Comparison of ENCODE assay signal across 11 mouse cellular contexts in genomic region chr6:92905922-92906321, GRCm38 (mm10). TPM values are rescaled to one million over a fixed set of nuclear protein-coding genes. Genes with fewer than 3 reads are reported as not detected.
DNase-seq lines count a peak whose midpoint lies in the region; ATAC-seq and TF ChIP-seq lines count a peak whose summit lies in the region.
"Had no signal": no experiment of that assay in that cellular context is flagged by ENCODE, and none has a peak within 500 bp of the region (broad histone marks: within the 10 kb centered on the region; RNA-seq: fewer than 3 reads in every experiment).

No protein-coding gene starts in this region.

- H3K36me3 ChIP-seq in intestine, postnatal 0 days (ENCODE audit: control insufficient read depth, insufficient read depth) = 0 out of 2 replicates have a peak, but pooled peaks cover 5% of the 10 kb centered on the region
- 0 out of 2 replicates have a peak, but pooled peaks cover 4% of the 10 kb centered on the region for H3K36me3 ChIP-seq in intestine, embryonic 16.5 days (ENCODE audit: control insufficient read depth, insufficient read depth, low read length)
- H3K36me3 ChIP-seq: neural tube, embryonic 12.5 days had no signal

- H3K27me3 ChIP-seq in intestine, postnatal 0 days (replicated peaks; ENCODE audit: control insufficient read depth, insufficient read depth, low read length) = no peaks in the 10 kb centered on the region
- no peaks in the 10 kb centered on the region for H3K27me3 ChIP-seq in intestine, embryonic 16.5 days (replicated peaks; ENCODE audit: control insufficient read depth, insufficient read depth, low read length)
- H3K27me3 ChIP-seq: limb, embryonic 12.5 days; neural tube, embryonic 12.5 days had no signal

- H3K27ac ChIP-seq in intestine, postnatal 0 days (ENCODE audit: low read depth, low read length) = no peak overlapping the region
- no peak overlapping the region for H3K27ac ChIP-seq in intestine, embryonic 16.5 days (ENCODE audit: low read length)
- H3K27ac ChIP-seq: limb, embryonic 12.5 days; neural tube, embryonic 12.5 days had no signal

- H3K4me3 ChIP-seq in intestine, postnatal 0 days (ENCODE audit: low read depth, low read length) = no peak overlapping the region
- H3K4me3 ChIP-seq in intestine, embryonic 16.5 days (ENCODE audit: low read length) = no peak overlapping the region
- H3K4me3 ChIP-seq: limb, embryonic 12.5 days; neural tube, embryonic 12.5 days had no signal

- no peak overlapping the region for H3K4me2 ChIP-seq in intestine, postnatal 0 days (replicated peaks; ENCODE audit: low read depth)
- no peak overlapping the region for H3K4me2 ChIP-seq in intestine, embryonic 16.5 days (ENCODE audit: low read depth, low read length)
- H3K4me2 ChIP-seq: limb, embryonic 12.5 days; neural tube, embryonic 12.5 days had no signal

- no peak for ATAC-seq in intestine, postnatal 0 days
- no peak for ATAC-seq in intestine, embryonic 16.5 days
- no peak for ATAC-seq in erythroblast, adult 5-6 weeks (replicated peaks; ENCODE audit: low FRiP score, poor library complexity, severe bottlenecking)
- ATAC-seq in megakaryocyte progenitor cell, adult 5-6 weeks (replicated peaks; ENCODE audit: poor library complexity) = no peak

- no peaks in the 10 kb centered on the region for H3K4me1 ChIP-seq in intestine, postnatal 0 days (replicated peaks; ENCODE audit: control insufficient read depth, insufficient read depth, low read length)
- no peaks in the 10 kb centered on the region for H3K4me1 ChIP-seq in intestine, embryonic 16.5 days (ENCODE audit: control insufficient read depth, insufficient read depth, low read length)
- H3K4me1 ChIP-seq: limb, embryonic 12.5 days; neural tube, embryonic 12.5 days had no signal

- H3K9ac ChIP-seq in intestine, postnatal 0 days (ENCODE audit: low read depth, low read length) = no peak overlapping the region
- H3K9ac ChIP-seq in intestine, embryonic 16.5 days (ENCODE audit: low read depth, low read length) = no peak overlapping the region
- H3K9ac ChIP-seq: limb, embryonic 12.5 days; neural tube, embryonic 12.5 days had no signal

- peak; percentile 51 for DNase-seq in gastrocnemius, adult 18-20 months (ENCODE audit: low spot score)
- peak; percentile 34 to 59 for DNase-seq in heart, postnatal 14 days
- DNase-seq in lung, postnatal 10 days = peak; percentile 47
- no peak for DNase-seq in left cerebral cortex, adult 18-20 months (ENCODE audit: low spot score in 2 of 2)

- intact Hi-C loops in heart, postnatal 14 days (cut with DNase I) = no loop called here

- 38% methylated on average over 5 of the region's 5 CpGs for WGBS in intestine, postnatal 0 days
- WGBS in intestine, embryonic 16.5 days = 39% methylated on average over 5 of the region's 5 CpGs

- peak; percentile 32 for TF ChIP-seq CTCF in intestine, postnatal 0 days (IDR thresholded peaks at IDR 0.05; ENCODE audit: low read depth)

- H3K9me3 ChIP-seq in intestine, postnatal 0 days (ENCODE audit: control insufficient read depth) = no peaks in the 10 kb centered on the region
- H3K9me3 ChIP-seq in intestine, embryonic 16.5 days (ENCODE audit: control insufficient read depth, low read length) = no peaks in the 10 kb centered on the region
- H3K9me3 ChIP-seq: limb, embryonic 12.5 days; neural tube, embryonic 12.5 days had no signal

RNA-seq across cellular contexts. Expression of gene Gm15737, which starts 36.8 kb away (rescaled TPM):
- polyA plus RNA-seq in intestine, postnatal 0 days (2015; fragmentation: Nextera tagmentation; extraction: Ambion mirVana) = 0.05 TPM in 1 of 2 replicates, not detected in the other
- 0.06 TPM in 1 of 2 replicates, not detected in the other for polyA plus RNA-seq in intestine, embryonic 16.5 days (2015; fragmentation: Nextera tagmentation; extraction: Ambion mirVana)
- under 1 TPM; 0.26 to 0.48 TPM for total RNA-seq in gastrocnemius, adult 18-20 months (2021)
- under 1 TPM; 0.36 to 0.37 TPM for total RNA-seq in heart, postnatal 14 days (2021)
- total RNA-seq in left cerebral cortex, adult 18-20 months (2021) = not detected
- not detected in 2 replicates for total RNA-seq in erythroblast, adult 5-6 weeks (2015; ENCODE audit: low replicate concordance)
- total RNA-seq in erythroblast, adult 5-6 weeks (2017; ENCODE audit: low replicate concordance) = not detected in 2 replicates
- not detected in 2 replicates for total RNA-seq in megakaryocyte progenitor cell, adult 5-6 weeks (2015)
- total RNA-seq in megakaryocyte progenitor cell, adult 5-6 weeks (2017) = not detected in 2 replicates
- polyA plus RNA-seq: brain, embryonic 14.5 days; neural tube, embryonic 12.5 days had no signal

RNA-seq across cellular contexts. Expression of gene Adamts9, which starts 37.4 kb away (rescaled TPM):
- 2.2 and 3.2 TPM in 2 replicates for polyA plus RNA-seq in intestine, postnatal 0 days (2015; fragmentation: Nextera tagmentation; extraction: Ambion mirVana)
- polyA plus RNA-seq in intestine, embryonic 16.5 days (2015; fragmentation: Nextera tagmentation; extraction: Ambion mirVana) = 7.9 and 9.4 TPM in 2 replicates
- total RNA-seq in gastrocnemius, adult 18-20 months (2021) = 1 to 10 TPM; 3.9 to 4.5 TPM
- total RNA-seq in heart, postnatal 14 days (2021) = 10 to 100 TPM; 37.9 to 39.7 TPM
- 1 to 10 TPM; 2.4 to 3.3 TPM for total RNA-seq in left cerebral cortex, adult 18-20 months (2021)
- not detected in 2 replicates for total RNA-seq in erythroblast, adult 5-6 weeks (2015; ENCODE audit: low replicate concordance)
- total RNA-seq in erythroblast, adult 5-6 weeks (2017; ENCODE audit: low replicate concordance) = not detected in 2 replicates
- total RNA-seq in megakaryocyte progenitor cell, adult 5-6 weeks (2015) = not detected in 2 replicates
- total RNA-seq in megakaryocyte progenitor cell, adult 5-6 weeks (2017) = not detected in 2 replicates

Comparison
In these comparisons a context has a peak if more than half of its experiments do, and no peak if none do; other contexts are left out.
1. DNase-seq: peak in gastrocnemius, adult 18-20 months (single experiment), heart, postnatal 14 days (2 of 2) and lung, postnatal 10 days (single experiment); none in left cerebral cortex, adult 18-20 months (0 of 2).
2. RNA of gene Adamts9, which starts 37.4 kb away (total RNA-seq): 37.9 to 39.7 TPM in heart, postnatal 14 days; 3.9 to 4.5 TPM in gastrocnemius, adult 18-20 months, 2.4 to 3.3 TPM in left cerebral cortex, adult 18-20 months, not detected in erythroblast, adult 5-6 weeks and not detected in megakaryocyte progenitor cell, adult 5-6 weeks; every median in the first group is over 4 times any median in the second.